Mouse (Mus musculus) liver, postnatal 0 days (tissue): ENCODE data around the gene Drc1.

Experiments used
- CTCF ChIP-seq: sonication (generic); IDR thresholded peaks from 2 replicates; pipeline ENCODE4 v1.5.1; 2016; ENCODE audit warnings: antibody characterized with exemption, low read depth
- EP300 ChIP-seq: IDR thresholded peaks from 2 replicates; pipeline ENCODE4 v1.6.1; 2016; ENCODE audit warnings: antibody characterized with exemption, low read depth, mild to moderate bottlenecking

DNA sequence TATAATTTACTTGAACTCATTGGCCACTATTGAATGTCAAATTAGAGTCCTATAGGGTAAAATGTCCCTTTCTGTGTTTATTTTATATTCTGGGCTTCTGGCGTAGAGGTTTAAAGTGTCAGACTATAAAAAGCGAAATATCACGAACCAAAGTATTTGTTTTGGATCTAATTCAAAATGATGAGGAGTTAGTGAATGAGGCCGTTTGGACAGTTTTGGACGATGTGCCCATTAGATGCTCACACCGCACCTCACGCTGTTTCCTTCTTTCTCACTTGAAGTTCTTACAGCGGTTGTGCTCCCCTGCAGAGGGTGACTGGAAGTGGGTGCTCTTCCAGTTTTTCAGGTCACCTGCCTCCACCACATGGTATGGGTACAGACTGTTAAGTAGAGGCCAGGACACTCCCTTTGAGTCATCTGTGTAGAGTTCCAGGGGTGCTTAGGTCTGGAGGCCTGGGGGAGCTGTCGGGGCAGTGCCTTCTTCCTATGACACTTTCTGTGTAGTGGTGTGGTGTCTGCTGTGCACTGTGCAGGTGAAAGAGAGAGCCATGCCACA is 35.2 kb upstream of the Drc1 start:
- TF ChIP-seq CTCF (no peak), EP300 (no peak)
